Mouse (Mus musculus) induced T-regulatory cell, adult 2 months (primary cell): ENCODE data around the gene Srxn1.

Experiments used
- DNase-seq: peaks from one replicate; pipeline ENCODE4 v3.0.0-alpha.2; 2012; ENCODE audit warnings: low read depth

Srxn1 gene

DNA sequence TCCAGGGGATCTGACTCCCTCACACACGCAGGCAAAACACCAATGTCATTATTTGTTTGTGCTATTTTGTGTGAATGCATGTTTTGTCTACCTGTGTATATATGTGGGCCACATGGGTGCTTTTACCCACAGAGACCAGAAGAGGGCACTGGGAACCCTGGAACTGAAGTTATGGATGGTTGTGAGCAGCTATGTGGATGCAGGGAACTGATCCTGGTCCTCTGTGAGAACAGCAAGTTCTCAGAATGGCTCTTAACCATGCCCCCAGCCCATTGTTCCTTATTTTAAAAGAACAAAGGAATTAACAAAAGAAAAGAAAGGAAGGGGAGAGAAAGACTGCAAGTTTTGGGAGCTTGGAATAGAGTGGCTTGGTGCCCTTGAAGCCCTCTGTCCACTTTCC is 54.2 kb downstream of the Srxn1 start:
- no peak for DNase-seq
